Mouse (Mus musculus): ENCODE measurements around the gene Mfsd4b3. TPM values are rescaled to one million over a fixed set of nuclear protein-coding genes. Genes with fewer than 3 reads are reported as not detected.
"Not testable (repeated sequence)": the region's sequence is repeated elsewhere in the genome, so short reads cannot be mapped to it uniquely, and the experiment has no call there.

The Mfsd4b3 gene
- polyA plus RNA-seq, 1 experiment from 2014 or later = 0.78 TPM

DNA sequence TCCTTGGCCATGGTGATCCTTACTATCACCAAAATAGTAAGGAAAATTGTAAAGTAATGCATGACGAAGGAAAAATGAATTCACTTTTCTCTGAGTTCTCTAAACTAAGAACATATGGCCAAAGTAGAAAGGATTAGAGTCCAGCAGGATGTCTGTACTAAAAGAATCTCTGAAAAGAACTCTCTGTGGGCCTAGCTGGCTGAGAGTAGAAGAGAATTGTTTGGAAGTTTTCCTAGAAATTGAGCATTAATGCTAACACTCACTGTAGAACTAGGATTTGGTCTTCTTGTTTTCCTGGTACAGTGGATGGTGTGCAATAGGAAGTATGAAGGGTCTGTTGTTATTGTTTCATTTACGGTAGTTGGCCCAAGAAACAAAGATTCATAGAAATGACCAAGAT, 4.8 kb downstream of the Mfsd4b3 start:
- H3K27me3 ChIP-seq (replicated peaks; ENCODE audit: control insufficient read depth, insufficient read depth, low read length) = no peaks in the 10 kb centered on the region
- H3K4me3 ChIP-seq (ENCODE audit: low read depth, low read length) = no peak overlapping the region
- 78% methylated on average over 2 of the region's 2 CpGs for WGBS
- H3K36me3 ChIP-seq (ENCODE audit: control insufficient read depth, insufficient read depth, low read length) = no peaks in the 10 kb centered on the region
- DNase-seq (ENCODE audit: low spot score) (no peak), ATAC-seq (replicated peaks; ENCODE audit: low FRiP score) (no peak)
- no peak overlapping the region for H3K4me2 ChIP-seq
- no peak overlapping the region for H3K9ac ChIP-seq (ENCODE audit: low read depth, low read length)
- no peak overlapping the region for H3K27ac ChIP-seq (ENCODE audit: low read depth, low read length)
- H3K9me3 ChIP-seq (ENCODE audit: control insufficient read depth, low read length) = no peaks in the 10 kb centered on the region
- H3K4me1 ChIP-seq (replicated peaks; ENCODE audit: control insufficient read depth, insufficient read depth, low read length) = 0 out of 2 replicates have a peak, but pooled peaks cover 2% of the 10 kb centered on the region

- H3K9ac ChIP-seq (ENCODE audit: low read depth, low read length) = no peak overlapping the region
- WGBS = 93% methylated on average over 2 of the region's 2 CpGs
These were observed 10.5 kb downstream of the Mfsd4b3 start for GRCm38 (mm10) chr10:39949377-39949954.

GRCm38 (mm10) chr10:39947195-39947594, 12.8 kb downstream of the Mfsd4b3 start:
- not testable (repeated sequence) for H3K4me3 ChIP-seq (ENCODE audit: low read depth, low read length); H3K4me2 ChIP-seq; H3K9me3 ChIP-seq (ENCODE audit: control insufficient read depth, low read length); H3K4me1 ChIP-seq (replicated peaks; ENCODE audit: control insufficient read depth, insufficient read depth, low read length); ATAC-seq (replicated peaks; ENCODE audit: low FRiP score); H3K36me3 ChIP-seq (ENCODE audit: control insufficient read depth, insufficient read depth, low read length); H3K9ac ChIP-seq (ENCODE audit: low read depth, low read length); H3K27ac ChIP-seq (ENCODE audit: low read depth, low read length); DNase-seq (ENCODE audit: low spot score); H3K27me3 ChIP-seq (replicated peaks; ENCODE audit: control insufficient read depth, insufficient read depth, low read length)
- WGBS = 85% methylated on average over 3 of the region's 3 CpGs

More at GRCm38 (mm10) chr10:39949377-39949954, 10.5 kb downstream of the Mfsd4b3 start:
- no peak overlapping the region for H3K4me2 ChIP-seq
- H3K9me3 ChIP-seq (ENCODE audit: control insufficient read depth, low read length) = no peaks in the 10 kb centered on the region
- no peaks in the 10 kb centered on the region for H3K27me3 ChIP-seq (replicated peaks; ENCODE audit: control insufficient read depth, insufficient read depth, low read length)
- no peak overlapping the region for H3K27ac ChIP-seq (ENCODE audit: low read depth, low read length)
- ATAC-seq (replicated peaks; ENCODE audit: low FRiP score) (no peak), DNase-seq (ENCODE audit: low spot score) (no peak)
- no peaks in the 10 kb centered on the region for H3K36me3 ChIP-seq (ENCODE audit: control insufficient read depth, insufficient read depth, low read length)
- no peak overlapping the region for H3K4me3 ChIP-seq (ENCODE audit: low read depth, low read length)
- H3K4me1 ChIP-seq (replicated peaks; ENCODE audit: control insufficient read depth, insufficient read depth, low read length) = no peaks in the 10 kb centered on the region

DNA sequence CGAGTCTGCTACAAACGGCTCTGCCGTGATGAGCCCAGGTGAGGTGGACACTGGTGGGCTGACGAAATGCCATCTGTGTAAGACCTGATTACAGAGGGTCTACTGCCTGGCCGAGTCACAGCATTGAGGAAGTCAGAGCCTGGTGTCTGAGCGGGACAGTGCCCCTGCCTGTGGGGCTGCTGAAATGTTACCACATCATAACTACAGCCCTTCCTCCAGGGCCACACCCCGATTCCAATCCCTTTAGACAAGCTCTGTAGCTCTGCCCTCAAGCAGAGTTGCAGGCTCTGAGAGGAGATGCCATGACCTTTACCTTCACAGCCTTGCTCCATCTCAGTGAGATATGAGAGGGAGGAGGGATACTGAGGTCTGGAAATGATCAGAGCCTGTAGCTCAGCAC, 23.4 kb downstream of the Mfsd4b3 start:
- H3K36me3 ChIP-seq (ENCODE audit: control insufficient read depth, insufficient read depth, low read length) = no peaks in the 10 kb centered on the region
- no peak overlapping the region for H3K4me3 ChIP-seq (ENCODE audit: low read depth, low read length)
- H3K9me3 ChIP-seq (ENCODE audit: control insufficient read depth, low read length) = no peaks in the 10 kb centered on the region
- no peaks in the 10 kb centered on the region for H3K27me3 ChIP-seq (replicated peaks; ENCODE audit: control insufficient read depth, insufficient read depth, low read length)
- no peaks in the 10 kb centered on the region for H3K4me1 ChIP-seq (replicated peaks; ENCODE audit: control insufficient read depth, insufficient read depth, low read length)
- no peak overlapping the region for H3K9ac ChIP-seq (ENCODE audit: low read depth, low read length)
- no peak overlapping the region for H3K27ac ChIP-seq (ENCODE audit: low read depth, low read length)
- DNase-seq (ENCODE audit: low spot score) (no peak), ATAC-seq (replicated peaks; ENCODE audit: low FRiP score) (no peak)
- H3K4me2 ChIP-seq = no peak overlapping the region
- 74% methylated on average over 7 of the region's 7 CpGs for WGBS

GRCm38 (mm10) chr10:39926616-39927139, 33.3 kb downstream of the Mfsd4b3 start, which contains the start of gene Mfsd4b2:
Gene Mfsd4b2 (minus strand): TSS chr10:39926923.
- Histone ChIP-seq H3K9me3 (ENCODE audit: control insufficient read depth, low read length) (no peaks in the 10 kb centered on the region), H3K36me3 (ENCODE audit: control insufficient read depth, insufficient read depth, low read length) (no peaks in the 10 kb centered on the region), H3K4me1 (replicated peaks; ENCODE audit: control insufficient read depth, insufficient read depth, low read length) (peaks cover 10% of the 10 kb centered on the region), H3K27ac (ENCODE audit: low read depth, low read length) (no peak within 1 kb of the TSS), H3K9ac (ENCODE audit: low read depth, low read length) (peak within 1 kb of the TSS; percentile 27; the same call in 1 of the 2 replicates), H3K27me3 (replicated peaks; ENCODE audit: control insufficient read depth, insufficient read depth, low read length) (peaks cover 23% of the 10 kb centered on the region), H3K4me3 (ENCODE audit: low read depth, low read length) (peak within 1 kb of the TSS; percentile 44), H3K4me2 (peak within 1 kb of the TSS; percentile 73)
- WGBS = 3% methylated on average over 41 of the region's 41 CpGs
- DNase-seq (ENCODE audit: low spot score) = peak; percentile 54
- no peak for ATAC-seq (replicated peaks; ENCODE audit: low FRiP score)

DNA sequence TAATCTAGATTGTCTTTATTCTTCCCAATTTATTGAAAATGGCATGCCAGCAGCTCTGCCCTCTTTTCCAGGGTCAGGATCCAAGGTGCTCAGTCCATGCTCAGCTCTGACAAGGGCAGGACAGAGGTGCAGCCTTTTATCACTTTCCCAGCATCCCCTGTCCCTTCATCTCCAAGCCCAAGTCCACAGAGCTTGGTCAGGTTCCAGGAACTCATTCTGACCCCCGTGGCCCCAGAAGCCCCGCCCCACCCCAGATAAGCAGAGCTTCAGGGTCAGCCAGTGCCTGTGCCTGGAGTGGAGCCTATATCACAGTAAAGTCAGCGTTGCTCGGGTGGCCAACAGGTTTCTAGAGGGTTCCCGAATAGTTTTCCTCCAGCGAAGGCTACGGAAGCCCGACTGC, 35.4 kb downstream of the Mfsd4b3 start:
- H3K4me3 ChIP-seq (ENCODE audit: low read depth, low read length); H3K9me3 ChIP-seq (ENCODE audit: control insufficient read depth, low read length); H3K36me3 ChIP-seq (ENCODE audit: control insufficient read depth, insufficient read depth, low read length); H3K4me2 ChIP-seq; DNase-seq (ENCODE audit: low spot score); H3K9ac ChIP-seq (ENCODE audit: low read depth, low read length); H3K27ac ChIP-seq (ENCODE audit: low read depth, low read length): not testable (repeated sequence)
- 48% methylated on average over 8 of the region's 8 CpGs for WGBS
- peak; percentile 69 for ATAC-seq (replicated peaks; ENCODE audit: low FRiP score)
- peaks cover 10% of the 10 kb centered on the region for H3K4me1 ChIP-seq (replicated peaks; ENCODE audit: control insufficient read depth, insufficient read depth, low read length)
- peaks cover 23% of the 10 kb centered on the region for H3K27me3 ChIP-seq (replicated peaks; ENCODE audit: control insufficient read depth, insufficient read depth, low read length)

DNA sequence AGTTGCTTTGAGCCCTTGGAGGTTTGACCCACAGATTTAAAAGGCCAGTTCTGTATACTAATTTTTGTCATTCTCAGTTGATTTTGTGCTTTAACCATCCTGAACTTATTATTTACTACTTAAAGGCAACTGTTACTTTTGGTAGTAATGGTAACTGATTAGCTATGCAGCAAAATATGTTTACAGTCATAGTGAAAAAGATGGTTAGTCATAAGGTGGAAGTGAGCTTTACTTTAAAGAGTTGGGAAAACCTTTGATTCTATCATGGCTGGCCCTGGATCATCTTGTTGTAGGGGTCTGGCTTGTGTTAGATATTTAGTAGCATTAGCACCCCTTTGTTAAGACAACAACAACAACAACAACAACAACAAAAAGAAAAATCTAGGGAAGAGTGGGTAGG, 47.3 kb downstream of the Mfsd4b3 start:
- H3K9me3 ChIP-seq (ENCODE audit: control insufficient read depth, low read length) = no peaks in the 10 kb centered on the region
- H3K9ac ChIP-seq (ENCODE audit: low read depth, low read length) = no peak overlapping the region
- no peak overlapping the region for H3K27ac ChIP-seq (ENCODE audit: low read depth, low read length)
- H3K4me3 ChIP-seq (ENCODE audit: low read depth, low read length) = no peak overlapping the region
- H3K4me1 ChIP-seq (replicated peaks; ENCODE audit: control insufficient read depth, insufficient read depth, low read length) = no peaks in the 10 kb centered on the region
- H3K36me3 ChIP-seq (ENCODE audit: control insufficient read depth, insufficient read depth, low read length) = no peaks in the 10 kb centered on the region
- ATAC-seq (replicated peaks; ENCODE audit: low FRiP score) (no peak), DNase-seq (ENCODE audit: low spot score) (no peak)
- no peak overlapping the region for H3K4me2 ChIP-seq
- H3K27me3 ChIP-seq (replicated peaks; ENCODE audit: control insufficient read depth, insufficient read depth, low read length) = no peaks in the 10 kb centered on the region

GRCm38 (mm10) chr10:39908768-39909441, 51.0 kb downstream of the Mfsd4b3 start:
- Histone ChIP-seq H3K36me3 (ENCODE audit: control insufficient read depth, insufficient read depth, low read length) (no peaks in the 10 kb centered on the region), H3K27ac (ENCODE audit: low read depth, low read length) (no peak overlapping the region), H3K9ac (ENCODE audit: low read depth, low read length) (no peak overlapping the region), H3K4me3 (ENCODE audit: low read depth, low read length) (no peak overlapping the region), H3K27me3 (replicated peaks; ENCODE audit: control insufficient read depth, insufficient read depth, low read length) (0 out of 2 replicates have a peak, but pooled peaks cover 2% of the 10 kb centered on the region), H3K4me2 (no peak overlapping the region), H3K4me1 (replicated peaks; ENCODE audit: control insufficient read depth, insufficient read depth, low read length) (no peaks in the 10 kb centered on the region), H3K9me3 (ENCODE audit: control insufficient read depth, low read length) (no peaks in the 10 kb centered on the region)
- no peak for ATAC-seq (replicated peaks; ENCODE audit: low FRiP score)
- DNase-seq (ENCODE audit: low spot score) = no peak
- WGBS = 54% methylated on average over 13 of the region's 13 CpGs
